Mouse (Mus musculus) cortical plate, adult 2 months (tissue): Measurements from ENCODE around the gene Gabpb1.
"Not testable (repeated sequence)": the region's sequence is repeated elsewhere in the genome, so short reads cannot be mapped to it uniquely, and the experiment has no call there.

Experiments used
- CTCF ChIP-seq: fragments of 200-500 bp; IDR thresholded peaks from 2 replicates; pipeline ENCODE4 v1.5.1; 2011; ENCODE audit warnings: mild to moderate bottlenecking, control low read depth, low read length; ENCODE audit not compliant: insufficient read depth; ENCODE audit errors: extremely low read depth
- POLR2A ChIP-seq: fragments of 200-500 bp; IDR thresholded peaks from 2 replicates; pipeline ENCODE4 v1.6.1; 2011; ENCODE audit warnings: mild to moderate bottlenecking, low read length, control low read depth; ENCODE audit not compliant: insufficient read depth; ENCODE audit errors: extremely low read depth

DNA sequence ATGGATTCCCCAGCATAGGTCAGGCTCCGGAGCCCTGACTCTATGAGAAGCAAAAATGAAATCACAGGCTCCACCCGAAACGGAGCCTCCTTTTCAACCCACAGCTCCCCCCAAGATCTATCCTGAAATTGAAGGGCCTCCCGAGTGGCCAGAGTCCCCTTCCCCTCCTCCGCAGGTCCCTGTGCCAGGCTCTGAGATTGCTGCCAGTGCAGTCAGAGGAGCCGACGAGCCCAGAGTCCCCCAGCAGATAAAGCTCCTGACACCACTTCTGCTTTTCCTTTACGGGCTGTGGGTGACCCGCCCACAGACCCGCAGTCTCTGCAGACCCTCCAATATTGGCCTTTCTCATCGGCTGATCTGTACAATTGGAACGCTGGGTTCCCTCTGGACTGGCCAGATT, 66.5 kb downstream of the Gabpb1 start:
- not testable (repeated sequence) for TF ChIP-seq CTCF, POLR2A
